Mouse (Mus musculus): Measurements from ENCODE around the gene Rpgr. TPM values are rescaled to one million over a fixed set of nuclear protein-coding genes. Genes with fewer than 3 reads are reported as not detected.
A peak's percentile ranks its signal among the peaks of the same experiment; 100 is the strongest.

The Rpgr gene
- polyA plus RNA-seq, 1 experiment from 2014 or later: 8.0 TPM

DNA sequence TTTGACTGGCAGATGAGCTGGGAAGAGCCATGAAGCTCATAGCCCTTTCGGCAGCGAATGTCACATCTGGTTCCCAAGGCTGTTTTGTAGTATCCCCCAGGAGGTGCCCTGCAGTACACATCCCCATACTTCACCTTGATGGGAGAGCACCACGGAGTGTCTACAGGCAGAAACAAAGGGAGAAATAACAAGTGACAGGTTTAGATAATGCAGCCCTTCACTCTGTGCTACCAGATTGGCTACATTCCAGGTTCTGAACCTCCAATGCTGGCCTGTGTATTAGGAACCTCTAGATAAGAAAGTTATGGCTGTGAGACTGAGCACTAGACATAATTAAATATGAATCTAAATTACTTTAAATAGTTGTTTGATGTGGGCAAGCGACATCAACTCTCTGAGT lies 147.3 kb downstream of the Rpgr start:
- Histone ChIP-seq H3K9ac (replicated peaks; ENCODE audit: low read depth) (no peak overlapping the region), H3K4me1 (ENCODE audit: insufficient read depth, low read depth, low read length) (no peaks in the 10 kb centered on the region), H3K4me3 (ENCODE audit: low read depth, low read length) (no peak overlapping the region), H3K36me3 (ENCODE audit: insufficient read depth, low read length) (no peaks in the 10 kb centered on the region), H3K4me2 (replicated peaks; ENCODE audit: low read depth, low read length) (no peak overlapping the region), H3K9me3 (ENCODE audit: low read length) (no peaks in the 10 kb centered on the region), H3K27ac (ENCODE audit: low read length) (no peak overlapping the region), H3K27me3 (replicated peaks; ENCODE audit: insufficient read depth, low read length) (no peaks in the 10 kb centered on the region)
- WGBS: 68% methylated on average over 4 of the region's 4 CpGs
- no peak for ATAC-seq
- no peak for TF ChIP-seq EP300 (IDR thresholded peaks at IDR 0.05)
- no peak for TF ChIP-seq CTCF (IDR thresholded peaks at IDR 0.05)
- no peak for DNase-seq (ENCODE audit: low spot score)

DNA sequence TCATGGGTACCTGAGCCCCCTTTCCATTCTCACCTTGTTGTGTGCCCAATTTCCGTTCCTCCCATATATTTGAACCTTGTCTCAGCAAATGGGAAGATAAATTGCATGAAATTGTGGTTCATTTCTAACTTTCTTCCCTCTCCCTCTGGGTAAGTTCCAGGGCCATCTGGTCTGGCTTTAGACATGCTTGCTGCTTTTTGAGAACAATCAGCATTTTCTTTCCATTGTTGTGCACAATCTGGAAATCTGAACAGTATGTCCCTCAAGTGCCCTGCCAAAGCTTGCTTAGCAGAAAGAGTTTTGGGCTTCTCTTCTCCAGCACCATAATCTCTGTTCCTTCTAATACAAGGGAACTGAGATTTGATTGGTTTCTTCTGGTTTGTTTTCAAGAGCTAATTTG lies 152.9 kb downstream of the Rpgr start:
- H3K27me3 ChIP-seq (replicated peaks; ENCODE audit: insufficient read depth, low read length): no peaks in the 10 kb centered on the region
- H3K36me3 ChIP-seq (ENCODE audit: insufficient read depth, low read length): no peaks in the 10 kb centered on the region
- DNase-seq (ENCODE audit: low spot score) (peak; percentile 17), ATAC-seq (peak; percentile 48)
- H3K27ac ChIP-seq (ENCODE audit: low read length): no peak overlapping the region
- H3K4me1 ChIP-seq (ENCODE audit: insufficient read depth, low read depth, low read length): no peaks in the 10 kb centered on the region
- TF ChIP-seq EP300 (IDR thresholded peaks at IDR 0.05) (no peak), CTCF (IDR thresholded peaks at IDR 0.05) (no peak)
- H3K9ac ChIP-seq (replicated peaks; ENCODE audit: low read depth): no peak overlapping the region
- no peak overlapping the region for H3K4me2 ChIP-seq (replicated peaks; ENCODE audit: low read depth, low read length)
- H3K9me3 ChIP-seq (ENCODE audit: low read length): no peaks in the 10 kb centered on the region
- 63% methylated on average over 1 of the region's 1 CpGs for WGBS
- H3K4me3 ChIP-seq (ENCODE audit: low read depth, low read length): no peak overlapping the region

DNA sequence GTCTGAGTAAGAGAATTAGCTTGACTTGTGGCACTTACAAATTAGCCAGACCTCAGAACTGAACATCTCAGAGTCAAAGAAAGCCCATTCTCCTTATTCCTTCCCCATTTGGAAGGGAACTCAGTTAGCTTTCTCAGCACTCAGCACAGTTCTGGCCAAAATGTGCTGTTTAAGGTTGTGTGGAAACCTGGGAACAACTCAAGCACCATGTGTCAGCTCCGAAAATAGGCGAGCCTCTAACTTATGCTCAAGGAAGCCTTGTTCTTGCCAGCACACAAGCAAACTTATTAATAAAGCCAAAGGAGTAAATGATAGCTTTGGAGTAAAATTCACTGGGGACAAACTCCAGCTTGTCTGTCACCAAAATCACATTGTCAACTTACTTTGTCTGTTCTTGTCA lies 153.4 kb downstream of the Rpgr start:
- no peak for ATAC-seq
- H3K4me2 ChIP-seq (replicated peaks; ENCODE audit: low read depth, low read length): no peak overlapping the region
- WGBS: 63% methylated on average over 2 of the region's 2 CpGs

DNA sequence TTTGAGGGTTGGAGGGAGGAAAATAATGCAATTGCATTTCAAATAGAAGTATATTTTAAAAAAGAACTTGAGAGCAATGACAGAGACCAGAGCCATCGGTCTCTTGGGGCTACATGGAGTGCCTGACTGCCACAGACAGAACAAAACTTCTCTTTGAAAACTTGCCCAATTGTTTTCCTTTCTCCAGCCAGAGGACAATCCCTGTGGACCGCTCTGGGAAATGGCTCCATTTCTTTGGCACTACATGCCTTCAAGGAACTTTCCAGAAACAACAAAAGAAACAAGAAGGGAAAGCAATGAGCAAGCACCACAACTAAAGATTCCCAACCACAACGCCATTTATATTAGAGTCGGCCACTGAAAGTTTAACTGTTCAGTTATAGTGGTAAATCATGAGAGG lies 154.5 kb downstream of the Rpgr start:
- Histone ChIP-seq H3K9ac (replicated peaks; ENCODE audit: low read depth) (no peak overlapping the region), H3K36me3 (ENCODE audit: insufficient read depth, low read length) (no peaks in the 10 kb centered on the region), H3K4me1 (ENCODE audit: insufficient read depth, low read depth, low read length) (no peaks in the 10 kb centered on the region), H3K4me2 (replicated peaks; ENCODE audit: low read depth, low read length) (no peak overlapping the region), H3K4me3 (ENCODE audit: low read depth, low read length) (no peak overlapping the region), H3K27ac (ENCODE audit: low read length) (no peak overlapping the region), H3K27me3 (replicated peaks; ENCODE audit: insufficient read depth, low read length) (no peaks in the 10 kb centered on the region), H3K9me3 (ENCODE audit: low read length) (no peaks in the 10 kb centered on the region)
- DNase-seq (ENCODE audit: low spot score): no peak
- WGBS: 78% methylated on average over 4 of the region's 4 CpGs
- TF ChIP-seq EP300 (IDR thresholded peaks at IDR 0.05): no peak
- ATAC-seq: no peak

More for the DNA sequence above, 153.4 kb downstream of the Rpgr start:
- Histone ChIP-seq H3K27ac (ENCODE audit: low read length) (no peak overlapping the region), H3K4me1 (ENCODE audit: insufficient read depth, low read depth, low read length) (no peaks in the 10 kb centered on the region), H3K36me3 (ENCODE audit: insufficient read depth, low read length) (no peaks in the 10 kb centered on the region), H3K4me3 (ENCODE audit: low read depth, low read length) (no peak overlapping the region), H3K9ac (replicated peaks; ENCODE audit: low read depth) (no peak overlapping the region), H3K27me3 (replicated peaks; ENCODE audit: insufficient read depth, low read length) (no peaks in the 10 kb centered on the region), H3K9me3 (ENCODE audit: low read length) (no peaks in the 10 kb centered on the region)
- no peak for DNase-seq (ENCODE audit: low spot score)
- TF ChIP-seq EP300 (IDR thresholded peaks at IDR 0.05): no peak
- no peak for TF ChIP-seq CTCF (IDR thresholded peaks at IDR 0.05)

DNA sequence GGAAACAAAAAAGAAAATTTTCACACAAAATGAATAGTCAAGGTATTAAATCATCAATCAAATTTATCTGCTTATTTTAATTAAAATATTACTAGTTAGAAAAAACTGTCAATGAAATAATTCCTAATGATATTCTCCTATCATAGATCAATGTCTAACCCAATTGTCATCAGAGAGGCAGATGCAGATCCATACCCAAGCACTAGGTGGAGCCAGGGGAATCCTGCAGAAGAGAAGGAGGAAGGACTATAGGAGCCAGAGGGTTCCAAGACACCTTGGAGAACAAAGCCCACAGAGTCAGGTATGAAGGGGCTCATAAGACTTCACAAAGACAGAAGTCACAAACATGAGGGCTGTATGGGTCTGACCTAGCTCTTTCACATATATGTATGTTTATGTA lies 182.1 kb downstream of the Rpgr start:
- DNase-seq (ENCODE audit: low spot score): peak; percentile 5
- no peaks in the 10 kb centered on the region for H3K27me3 ChIP-seq (replicated peaks; ENCODE audit: insufficient read depth, low read length)

More for the DNA sequence above, 182.1 kb downstream of the Rpgr start:
- ATAC-seq: no peak
- no peaks in the 10 kb centered on the region for H3K36me3 ChIP-seq (ENCODE audit: insufficient read depth, low read length)
- TF ChIP-seq EP300 (IDR thresholded peaks at IDR 0.05): no peak
- peak; percentile 59 for TF ChIP-seq CTCF (IDR thresholded peaks at IDR 0.05)
- H3K9ac ChIP-seq (replicated peaks; ENCODE audit: low read depth): no peak overlapping the region
- H3K27ac ChIP-seq (ENCODE audit: low read length): no peak overlapping the region
- no peak overlapping the region for H3K4me2 ChIP-seq (replicated peaks; ENCODE audit: low read depth, low read length)
- no peak overlapping the region for H3K4me3 ChIP-seq (ENCODE audit: low read depth, low read length)
- H3K9me3 ChIP-seq (ENCODE audit: low read length): no peaks in the 10 kb centered on the region
- no peaks in the 10 kb centered on the region for H3K4me1 ChIP-seq (ENCODE audit: insufficient read depth, low read depth, low read length)

Other genes with a start within 250 kb of the Rpgr start
- gene Srpx, start 99.2 kb downstream of the Rpgr start, polyA plus RNA-seq (2015; fragmentation: Nextera tagmentation; extraction: Ambion mirVana): 12.5 and 13.9 TPM in 2 replicates
- gene Otc, start 35.4 kb upstream of the Rpgr start, polyA plus RNA-seq (2015; fragmentation: Nextera tagmentation; extraction: Ambion mirVana): 0.17 TPM in 1 of 2 replicates, not detected in the other